Mouse (Mus musculus) frontal cortex, postnatal 36 days (tissue): ENCODE data around the gene Arhgap6.

ENCODE experiments used
- DNase-seq, 2 experiments: peaks; one replicate each; pipeline ENCODE4 v3.0.0; 2022; ENCODE audit warnings: low spot score in 2 of 2

Arhgap6 gene

GRCm38 (mm10) chrX:168794974-168795858 lies at the start of gene Arhgap6:
Gene Arhgap6, plus strand, starts transcription at chrX:168795099.
- DNase-seq = peak; percentile 1 to 2

GRCm38 (mm10) chrX:168747011-168747410 lies 47.9 kb upstream of the Arhgap6 start:
- DNase-seq = no peak

- DNase-seq = peak in 1 of 2 experiments; percentile 0
Measured at GRCm38 (mm10) chrX:168795859-168796848, 1.3 kb downstream of the Arhgap6 start.

GRCm38 (mm10) chrX:168804677-168805076 lies 9.8 kb downstream of the Arhgap6 start:
- DNase-seq = no peak

- DNase-seq = no peak
Measured at GRCm38 (mm10) chrX:168810513-168811265, 15.8 kb downstream of the Arhgap6 start.

GRCm38 (mm10) chrX:168818858-168819257 lies 24.0 kb downstream of the Arhgap6 start:
- no peak for DNase-seq

- DNase-seq = no peak
Measured at GRCm38 (mm10) chrX:168824166-168824565, 29.3 kb downstream of the Arhgap6 start.

GRCm38 (mm10) chrX:168832343-168832742 lies 37.4 kb downstream of the Arhgap6 start:
- no peak for DNase-seq

- no peak for DNase-seq
Measured at GRCm38 (mm10) chrX:168848062-168848461, 53.2 kb downstream of the Arhgap6 start.

GRCm38 (mm10) chrX:168874688-168875087 lies 79.8 kb downstream of the Arhgap6 start:
- DNase-seq = no peak

- DNase-seq = no peak
Measured at GRCm38 (mm10) chrX:168903557-168903956, 108.7 kb downstream of the Arhgap6 start.

GRCm38 (mm10) chrX:168904086-168904485 lies 109.2 kb downstream of the Arhgap6 start:
- DNase-seq = no peak

GRCm38 (mm10) chrX:168907586-168907985 lies 112.7 kb downstream of the Arhgap6 start:
- no peak for DNase-seq

GRCm38 (mm10) chrX:168913519-168913918 lies 118.6 kb downstream of the Arhgap6 start:
- no peak for DNase-seq

GRCm38 (mm10) chrX:168920942-168921341 lies 126.0 kb downstream of the Arhgap6 start:
- DNase-seq = no peak

GRCm38 (mm10) chrX:168932420-168932819 lies 137.5 kb downstream of the Arhgap6 start:
- no peak for DNase-seq

- DNase-seq = peak in 1 of 2 experiments; percentile 22
Measured at GRCm38 (mm10) chrX:168935447-168935846, 140.5 kb downstream of the Arhgap6 start.

GRCm38 (mm10) chrX:168937941-168938340 lies 143.0 kb downstream of the Arhgap6 start:
- DNase-seq = peak in 1 of 2 experiments; percentile 5

GRCm38 (mm10) chrX:168941684-168942083 lies 146.8 kb downstream of the Arhgap6 start:
- no peak for DNase-seq

- no peak for DNase-seq
Measured at GRCm38 (mm10) chrX:168943217-168943616, 148.3 kb downstream of the Arhgap6 start.

GRCm38 (mm10) chrX:168975444-168975843 lies 180.5 kb downstream of the Arhgap6 start:
- peak; percentile 21 to 31 for DNase-seq
